Mouse (Mus musculus): Measurements from ENCODE around the gene Arfgef2.

DNA sequence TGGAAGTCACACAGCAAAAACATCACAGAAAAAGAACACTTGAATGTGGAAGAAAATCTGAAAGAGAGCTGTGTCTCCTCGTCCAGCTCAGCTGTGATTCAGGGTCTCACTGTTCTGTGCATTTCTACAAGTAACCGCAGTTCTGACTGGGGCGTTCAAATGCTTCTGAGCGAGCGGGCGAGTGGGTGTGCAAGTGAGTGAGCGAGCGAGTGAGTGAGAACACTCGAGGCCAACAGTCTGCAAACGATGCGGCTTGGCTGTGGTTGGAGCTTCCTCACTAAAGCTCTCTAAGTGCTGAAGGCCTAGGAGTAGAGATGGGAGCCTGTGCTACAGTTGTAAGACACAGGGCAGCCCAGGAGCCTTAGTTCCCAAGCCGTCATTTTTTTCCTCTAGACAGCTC is 22.9 kb downstream of the Arfgef2 start:
- no peak for TF ChIP-seq POLR2A (IDR thresholded peaks at IDR 0.05; ENCODE audit: insufficient read depth, low read length)
- TF ChIP-seq EP300 (IDR thresholded peaks at IDR 0.05; ENCODE audit: insufficient read depth, low read depth, low read length), result no peak
- TF ChIP-seq CTCF (IDR thresholded peaks at IDR 0.05; ENCODE audit: low read depth, low read length), result no peak
